Mouse (Mus musculus) mesoderm, embryonic 11.5 days (tissue): ENCODE measurements at regions not wholly inside any gene's neighbourhood (a gene's known extent, or its start where the extent isn't known, plus 50 kb on each side); places are given as distances from the start of the nearest gene placed in this dataset.

Experiments
- DNase-seq: peaks from one replicate; pipeline ENCODE4 v3.0.0-alpha.2; 2012; ENCODE audit warnings: low read depth, low spot score

GRCm38 (mm10) chr10:99416271-99416670 lies 153.2 kb downstream of the Dusp6 start:
- DNase-seq = no peak

- DNase-seq = no peak
These were observed 154.0 kb downstream of the Dusp6 start for GRCm38 (mm10) chr10:99416896-99417479.

- DNase-seq = no peak
These were observed 154.6 kb downstream of the Dusp6 start for GRCm38 (mm10) chr10:99417591-99417990.

GRCm38 (mm10) chr10:99418497-99418896 lies 155.5 kb downstream of the Dusp6 start:
- DNase-seq = no peak

GRCm38 (mm10) chr10:99419532-99419931 lies 156.5 kb downstream of the Dusp6 start:
- DNase-seq = no peak

DNA sequence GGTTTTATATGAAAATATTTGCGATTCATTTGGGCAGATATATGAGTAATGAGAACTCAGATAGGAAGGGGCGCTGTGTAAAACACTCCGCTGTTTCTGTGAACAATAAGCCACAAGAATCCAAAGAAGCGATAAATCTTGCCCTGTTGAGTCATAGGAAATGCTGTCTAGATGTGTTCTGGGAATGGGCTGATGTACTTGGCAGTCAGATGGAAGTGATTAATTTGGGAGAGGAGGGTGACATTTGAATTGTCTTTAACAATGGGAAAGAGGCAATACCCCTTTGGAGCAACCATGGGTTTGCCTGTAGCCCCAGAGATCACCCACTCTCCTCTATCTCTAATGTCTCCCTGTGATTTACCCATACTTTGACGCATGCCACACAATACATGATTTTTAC lies 160.4 kb downstream of the Dusp6 start:
- DNase-seq = no peak

- DNase-seq = no peak
These were observed 162.2 kb downstream of the Dusp6 start for GRCm38 (mm10) chr10:99425265-99425664.

DNA sequence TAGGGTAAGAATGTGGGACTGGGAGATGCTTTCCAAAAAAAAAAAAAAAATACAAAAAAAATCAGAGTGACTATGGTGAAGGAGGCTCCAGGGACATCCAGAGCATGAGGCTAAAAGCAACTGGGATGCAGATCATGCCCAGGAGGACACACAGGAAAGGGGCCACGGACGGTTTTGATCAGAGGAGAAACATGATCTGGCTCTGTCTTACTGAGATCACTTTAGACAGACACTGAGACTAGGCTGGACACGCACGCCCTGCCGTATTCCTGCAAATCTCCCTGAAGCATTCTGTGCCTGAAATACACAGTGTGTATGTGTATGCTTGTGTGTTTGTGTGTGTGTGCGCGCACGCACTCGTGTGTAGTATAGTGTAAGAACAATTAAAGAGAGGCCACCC lies 167.1 kb downstream of the Dusp6 start:
- DNase-seq = no peak

- DNase-seq = no peak
These were observed 167.9 kb downstream of the Dusp6 start for GRCm38 (mm10) chr10:99430669-99431561.

DNA sequence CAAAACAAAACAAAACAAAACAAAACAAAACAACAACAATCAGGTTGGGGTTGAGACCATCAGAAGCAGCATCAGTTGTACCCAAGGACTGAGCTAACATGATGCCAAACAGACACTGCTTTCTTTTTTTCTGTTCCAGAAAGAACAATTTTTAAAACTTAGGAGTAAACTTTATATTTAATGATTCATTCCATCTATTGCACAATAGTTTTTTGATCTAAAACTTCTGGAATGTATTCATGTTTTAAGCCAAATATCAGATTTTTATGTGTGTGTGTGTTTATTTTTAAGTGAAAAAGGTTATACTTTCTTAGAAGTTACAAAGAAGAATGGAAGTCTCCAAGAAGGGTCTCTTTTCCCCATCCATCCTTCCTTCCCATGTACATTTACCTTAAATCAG lies 174.0 kb downstream of the Dusp6 start:
- DNase-seq = no peak

DNA sequence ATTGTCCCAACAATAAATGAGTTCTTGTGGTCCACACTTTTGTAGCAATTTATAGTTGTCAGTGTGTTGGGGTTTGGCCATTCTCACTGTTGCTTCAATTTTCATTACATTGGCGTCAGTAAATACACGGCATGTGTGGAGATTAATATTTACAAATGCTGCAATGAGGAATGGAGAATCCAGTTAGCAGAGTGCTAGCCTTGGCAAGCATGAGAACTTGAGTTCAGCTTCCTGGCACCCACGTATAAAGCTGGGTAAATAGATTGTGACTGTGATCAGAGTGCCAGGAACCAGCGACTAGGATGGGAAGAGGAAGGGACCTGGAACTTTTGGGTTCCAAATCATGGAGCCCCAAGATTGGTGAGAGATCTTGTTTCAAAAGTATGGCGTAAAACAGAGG lies 177.1 kb downstream of the Dusp6 start:
- DNase-seq = no peak

DNA sequence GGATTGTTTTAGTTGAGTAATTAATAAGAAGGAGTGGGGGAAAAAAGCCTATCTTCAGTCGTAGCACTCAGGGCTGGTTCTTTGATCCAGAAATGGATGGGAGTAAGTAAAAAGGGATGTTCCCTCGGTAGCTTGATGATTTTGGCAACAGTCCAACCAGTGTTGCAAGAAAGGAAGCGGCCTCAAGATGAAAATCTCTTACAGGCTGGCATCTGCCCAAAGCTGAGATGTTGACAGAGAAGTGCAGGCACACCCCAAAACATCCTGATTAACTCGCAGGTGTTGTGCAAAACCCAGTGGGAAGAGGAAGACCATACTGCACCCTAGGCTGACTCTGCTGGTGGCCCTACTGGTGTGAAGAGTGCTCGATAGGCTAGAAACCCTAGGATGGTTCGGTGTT lies 178.0 kb downstream of the Dusp6 start:
- no peak for DNase-seq

GRCm38 (mm10) chr10:99441931-99442330 lies 178.9 kb downstream of the Dusp6 start:
- DNase-seq = no peak

GRCm38 (mm10) chr10:99443453-99444170 lies 180.6 kb downstream of the Dusp6 start:
- DNase-seq = no peak

DNA sequence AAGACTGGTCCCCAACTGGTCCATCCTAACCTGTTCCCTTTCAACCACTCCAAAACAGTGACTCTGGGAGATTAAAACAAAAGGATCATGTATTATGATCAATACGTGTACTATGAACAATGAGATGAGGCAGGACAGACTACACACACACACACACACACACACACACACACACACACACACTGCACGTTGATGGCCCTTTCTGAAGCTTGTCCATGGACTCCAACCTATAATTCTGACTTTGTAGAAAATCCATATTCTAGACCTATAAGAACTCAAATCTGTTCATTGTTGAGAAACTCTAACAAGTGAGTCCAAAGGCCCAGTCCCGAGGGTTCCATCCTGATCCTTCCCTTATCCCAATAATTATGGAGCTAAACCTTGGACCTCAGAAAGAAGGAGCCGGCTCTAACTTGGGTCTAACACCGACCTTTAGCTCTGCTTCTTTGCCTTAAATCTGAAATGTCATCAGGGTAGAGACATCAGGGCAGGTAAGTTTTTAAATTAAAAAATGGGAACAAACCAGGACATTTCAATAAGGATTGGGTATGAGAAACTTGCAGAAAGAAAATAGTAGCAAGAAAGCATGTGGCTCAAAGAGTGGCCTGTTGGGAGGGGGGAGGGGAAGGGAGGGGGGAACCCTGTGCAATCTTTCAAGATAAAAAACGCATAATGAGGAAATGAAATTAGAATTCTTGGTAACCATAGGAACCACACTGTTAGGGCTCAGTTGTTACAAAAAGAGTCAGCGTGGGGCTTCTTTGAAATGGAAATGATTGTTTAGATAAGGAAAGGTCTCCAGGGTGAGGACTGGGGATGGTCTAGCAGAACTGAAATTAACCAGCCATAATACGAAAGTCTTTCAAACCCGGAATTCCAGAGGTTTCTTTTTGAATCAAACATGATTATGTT lies 187.9 kb downstream of the Dusp6 start:
- DNase-seq = peak; percentile 43

DNA sequence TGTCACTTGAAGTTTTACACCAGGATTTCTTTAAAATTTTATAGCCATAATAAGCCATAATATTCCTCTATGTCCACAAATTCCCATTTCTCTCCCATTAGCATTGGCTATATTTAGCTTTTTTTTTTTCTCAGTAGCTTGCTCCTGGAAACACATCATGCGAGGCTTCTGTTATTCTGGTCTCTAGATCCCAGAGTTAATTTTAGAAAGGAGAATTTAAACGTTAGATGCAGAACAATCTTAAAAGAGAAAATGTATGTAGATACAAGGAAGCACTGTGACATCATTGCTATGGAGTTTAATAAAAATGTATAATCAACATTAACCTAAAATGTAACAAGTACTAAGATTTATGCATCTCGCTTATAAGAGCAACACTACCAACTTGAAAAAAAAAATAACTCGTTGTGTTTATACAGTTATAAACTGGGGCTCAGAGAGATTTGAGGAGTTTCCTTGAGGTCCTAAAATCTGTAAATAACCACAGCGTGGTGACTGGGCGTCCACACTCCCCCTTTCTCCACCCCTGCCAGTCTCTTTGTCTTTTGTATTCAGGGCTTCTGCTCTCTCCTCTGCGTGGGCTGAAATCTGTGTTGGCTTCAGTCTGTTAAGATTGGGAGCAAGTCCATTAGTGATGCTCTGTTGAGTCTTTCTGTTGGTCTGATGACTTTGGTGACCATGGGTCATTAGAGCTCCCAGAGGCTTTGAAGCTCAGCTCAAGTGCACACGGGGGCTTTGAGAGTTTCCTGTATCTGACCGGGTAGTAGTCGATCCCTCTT lies 188.8 kb downstream of the Dusp6 start:
- DNase-seq = peak; percentile 45

GRCm38 (mm10) chr10:99456180-99456579 lies 193.1 kb downstream of the Dusp6 start:
- no peak for DNase-seq

- no peak for DNase-seq
These were observed 195.0 kb downstream of the Dusp6 start for GRCm38 (mm10) chr10:99458047-99458446.

DNA sequence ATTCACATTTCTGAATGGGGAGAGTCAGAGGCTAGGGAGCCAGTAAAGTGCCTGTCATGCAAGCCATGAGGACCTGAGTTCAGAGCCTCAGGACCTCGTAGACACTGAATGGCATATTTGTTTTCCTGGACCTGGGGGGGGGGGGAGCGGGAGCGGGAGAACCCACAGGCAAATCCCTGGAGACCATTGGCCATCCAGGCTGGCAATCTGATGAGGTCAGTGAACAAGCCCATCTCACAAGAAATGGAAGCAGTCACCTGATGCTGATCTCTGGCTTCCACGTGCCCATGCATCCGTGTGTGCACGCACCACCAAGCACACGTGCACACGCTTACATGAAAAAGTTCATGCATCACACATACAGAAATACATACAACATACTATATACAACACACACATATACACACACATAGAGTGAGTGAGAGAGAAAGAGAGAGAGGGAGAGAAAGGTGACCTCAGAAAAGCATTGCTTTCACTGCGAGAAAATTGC lies 196.2 kb downstream of the Dusp6 start:
- no peak for DNase-seq

DNA sequence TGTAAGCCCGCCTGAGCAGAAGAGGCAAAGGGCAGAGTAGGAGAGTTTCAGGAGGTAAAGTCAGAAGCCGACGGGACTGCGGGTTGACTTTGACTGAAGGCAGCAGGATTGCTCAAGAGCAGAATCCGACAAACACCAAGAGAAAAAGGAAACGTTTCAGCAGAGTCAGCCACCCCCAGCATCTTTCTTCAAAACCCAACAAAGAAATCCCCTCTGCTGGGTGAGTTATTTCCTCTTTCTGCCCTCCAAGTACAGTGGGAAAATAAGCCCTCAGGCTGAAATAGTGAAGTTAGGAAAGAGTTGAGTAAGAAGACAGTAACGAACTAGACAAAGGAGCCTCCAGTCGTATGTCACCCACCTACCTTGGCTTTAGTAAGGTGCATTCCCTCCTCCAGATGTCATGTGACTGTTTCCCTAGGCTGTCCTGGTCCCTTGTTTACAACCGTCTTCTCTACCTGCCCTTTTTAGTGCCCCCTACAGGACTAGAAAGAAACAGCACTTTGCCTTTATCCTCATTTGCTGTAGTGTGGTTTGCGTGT lies 196.9 kb downstream of the Dusp6 start:
- DNase-seq = no peak
